Mouse (Mus musculus) retina, postnatal 1 day (tissue): ENCODE data around the gene Ost4.
"Not testable (repeated sequence)": the region's sequence is repeated elsewhere in the genome, so short reads cannot be mapped to it uniquely, and the experiment has no call there.

Experiments
- DNase-seq: peaks from one replicate; pipeline ENCODE4 v3.0.0-alpha.2; 2012

Ost4 gene

GRCm38 (mm10) chr5:30889088-30889754, 18.4 kb downstream of the Ost4 start:
- no peak for DNase-seq

GRCm38 (mm10) chr5:30888337-30889087, 19.1 kb downstream of the Ost4 start, which contains the start of gene Agbl5:
Gene Agbl5, plus strand, starts transcription at chr5:30888694.
- peak; percentile 95 for DNase-seq

- DNase-seq, result peak; percentile 97
Observed at GRCm38 (mm10) chr5:30887858-30888336, 19.7 kb downstream of the Ost4 start.

GRCm38 (mm10) chr5:30887331-30887761, 20.2 kb downstream of the Ost4 start:
- peak; percentile 93 for DNase-seq

- DNase-seq, result no peak
Observed at GRCm38 (mm10) chr5:30886731-30887130, 20.9 kb downstream of the Ost4 start.

GRCm38 (mm10) chr5:30886209-30886608, 21.4 kb downstream of the Ost4 start:
- DNase-seq, result no peak

GRCm38 (mm10) chr5:30881839-30882238, 25.7 kb downstream of the Ost4 start:
- not testable (repeated sequence) for DNase-seq

- DNase-seq, result no peak
Observed at GRCm38 (mm10) chr5:30879347-30879943, 28.1 kb downstream of the Ost4 start.

GRCm38 (mm10) chr5:30878616-30879015, 29.0 kb downstream of the Ost4 start:
- DNase-seq, result no peak

- DNase-seq, result no peak
Observed at GRCm38 (mm10) chr5:30874365-30874764, 33.2 kb downstream of the Ost4 start.

- DNase-seq, result no peak
Observed at GRCm38 (mm10) chr5:30872574-30872973, 35.0 kb downstream of the Ost4 start.

- no peak for DNase-seq
Observed at GRCm38 (mm10) chr5:30870131-30870406, 37.5 kb downstream of the Ost4 start.

- peak; percentile 91 for DNase-seq
Observed at GRCm38 (mm10) chr5:30869405-30870130, 38.0 kb downstream of the Ost4 start.

- no peak for DNase-seq
Observed at GRCm38 (mm10) chr5:30868981-30869380, 38.6 kb downstream of the Ost4 start.

- DNase-seq, result no peak
Observed at GRCm38 (mm10) chr5:30867712-30868111, 39.9 kb downstream of the Ost4 start, which contains the start of gene Tmem214. Gene Tmem214, plus strand, starts transcription at chr5:30868012.

- DNase-seq, result no peak
Observed at GRCm38 (mm10) chr5:30866871-30867270, 40.7 kb downstream of the Ost4 start.

GRCm38 (mm10) chr5:30864322-30864721, 43.3 kb downstream of the Ost4 start:
- DNase-seq, result no peak

- DNase-seq, result no peak
Observed at GRCm38 (mm10) chr5:30863852-30864251, 43.7 kb downstream of the Ost4 start.

- no peak for DNase-seq
Observed at GRCm38 (mm10) chr5:30856124-30856523, 51.5 kb downstream of the Ost4 start.
